ENCODE assay signal across 25 mouse cellular contexts in the genomic region with DNA sequence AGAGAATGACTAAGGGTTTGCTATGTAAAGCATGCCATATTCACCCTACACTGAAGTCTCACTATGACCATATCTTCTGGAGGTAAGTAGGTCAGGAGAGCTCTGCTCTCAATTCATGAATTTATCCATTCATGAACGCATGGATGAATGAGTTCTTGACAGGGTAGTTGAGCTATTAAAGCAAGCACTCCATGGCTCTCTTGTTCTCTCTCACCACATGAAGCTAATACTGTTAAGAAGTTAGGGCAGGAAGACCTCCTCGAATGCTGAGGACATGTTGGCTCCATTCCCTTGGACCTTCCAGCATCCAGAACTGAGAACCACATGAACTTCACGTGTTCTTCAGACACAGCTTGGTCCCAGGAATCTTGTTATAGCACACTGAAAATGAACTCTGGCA. TPM values are rescaled to one million over a fixed set of nuclear protein-coding genes. Genes with fewer than 3 reads are reported as not detected.
"Had no signal": no experiment of that assay in that cellular context is flagged by ENCODE, and none has a peak within 500 bp of the region (broad histone marks: within the 10 kb centered on the region; RNA-seq: fewer than 3 reads in every experiment).

No protein-coding gene starts in this region.

- H3K4me1 ChIP-seq: heart, embryonic 10.5 days; heart, embryonic 12.5 days; hindbrain, embryonic 10.5 days; hindbrain, embryonic 12.5 days; intestine, embryonic 15.5 days; limb, embryonic 10.5 days; limb, embryonic 12.5 days had no signal

- H3K9ac ChIP-seq: heart, embryonic 12.5 days; hindbrain, embryonic 12.5 days; hindbrain, embryonic 14.5 days; intestine, embryonic 15.5 days; limb, embryonic 12.5 days had no signal

- H3K36me3 ChIP-seq: heart, embryonic 10.5 days; heart, embryonic 12.5 days; hindbrain, embryonic 10.5 days; hindbrain, embryonic 12.5 days; intestine, embryonic 15.5 days; limb, embryonic 10.5 days; limb, embryonic 12.5 days had no signal

- H3K27me3 ChIP-seq: heart, embryonic 12.5 days; hindbrain, embryonic 12.5 days; intestine, embryonic 15.5 days; limb, embryonic 12.5 days had no signal

- ATAC-seq: hindbrain, embryonic 16.5 days; inflammation-experienced regulatory T-cells, adult 6 months; intestine, embryonic 15.5 days; intestine, postnatal 0 days had no signal

- DNase-seq: gastrocnemius, adult 2 months; gastrocnemius, postnatal 10 days; gastrocnemius, postnatal 25 days; heart, adult 18-20 months; heart, postnatal 10 days; heart, postnatal 4 days; kidney, adult 18-20 months; kidney, adult 8-10 months; kidney, postnatal 10 days; kidney, postnatal 25 days; kidney, postnatal 4 days; liver had no signal

- H3K4me2 ChIP-seq: heart, embryonic 12.5 days; hindbrain, embryonic 12.5 days; hindbrain, embryonic 14.5 days; intestine, embryonic 15.5 days; limb, embryonic 12.5 days had no signal

- H3K4me3 ChIP-seq: gastrocnemius, adult 2 months; heart, embryonic 10.5 days; heart, embryonic 12.5 days; hindbrain, embryonic 10.5 days; hindbrain, embryonic 12.5 days; intestine, embryonic 15.5 days; layer of hippocampus, adult 2 months; left cerebral cortex, adult 2 months; limb, embryonic 10.5 days; limb, embryonic 12.5 days had no signal

- H3K27ac ChIP-seq: gastrocnemius, adult 2 months; heart, embryonic 10.5 days; hindbrain, embryonic 10.5 days; hindbrain, embryonic 12.5 days; hindbrain, embryonic 14.5 days; intestine, embryonic 15.5 days; layer of hippocampus, adult 2 months; left cerebral cortex, adult 2 months; limb, embryonic 10.5 days; limb, embryonic 12.5 days had no signal

- H3K9me3 ChIP-seq: heart, embryonic 10.5 days; hindbrain, embryonic 10.5 days; hindbrain, embryonic 12.5 days; intestine, embryonic 15.5 days; limb, embryonic 10.5 days; limb, embryonic 12.5 days had no signal

RNA-seq across cellular contexts. Expression of a gene that starts 53.4 kb away (rescaled TPM):
- polyA plus RNA-seq: inflammation-experienced regulatory T-cells, adult 6 months had no signal
